Mouse (Mus musculus) T-helper 1 cell (primary cell): ENCODE results near the gene Saysd1.

Experiments
- in situ Hi-C: fragments of 300-600 bp; cut with MboI, MseI; formaldehyde crosslinking; loops from one replicate; pipeline ENCODE4 v1.15.1; 2025; ENCODE audit warnings: high pct_unique_total_duplicates

Saysd1 gene

GRCm38 (mm10) chr14:20041836-20042235 is 96.5 kb downstream of the Saysd1 start:
- in situ Hi-C loops, result no loop called here

- in situ Hi-C loops, result no loop called here
Measured at GRCm38 (mm10) chr14:20040976-20041375, 97.4 kb downstream of the Saysd1 start.

GRCm38 (mm10) chr14:20039795-20040194 is 98.5 kb downstream of the Saysd1 start:
- in situ Hi-C loops, result no loop called here

- in situ Hi-C loops, result no loop called here
Measured at GRCm38 (mm10) chr14:20032738-20033116, 105.6 kb downstream of the Saysd1 start.

GRCm38 (mm10) chr14:20032016-20032737 is 106.2 kb downstream of the Saysd1 start:
- in situ Hi-C loops, result no loop called here

GRCm38 (mm10) chr14:20029606-20030005 is 108.7 kb downstream of the Saysd1 start:
- in situ Hi-C loops, result loop anchor here (10.0 kb wide), 1 partner anchor 1655 kb away; no protein-coding TSS in a partner anchor

GRCm38 (mm10) chr14:20027475-20027874 is 110.9 kb downstream of the Saysd1 start:
- in situ Hi-C loops, result loop anchor here (10.0 kb wide), 1 partner anchor 1657 kb away; no protein-coding TSS in a partner anchor
